Mouse (Mus musculus): ENCODE measurements around the gene Myo7a.
A peak's percentile ranks its signal among the peaks of the same experiment; 100 is the strongest.

Gene Myo7a

DNA sequence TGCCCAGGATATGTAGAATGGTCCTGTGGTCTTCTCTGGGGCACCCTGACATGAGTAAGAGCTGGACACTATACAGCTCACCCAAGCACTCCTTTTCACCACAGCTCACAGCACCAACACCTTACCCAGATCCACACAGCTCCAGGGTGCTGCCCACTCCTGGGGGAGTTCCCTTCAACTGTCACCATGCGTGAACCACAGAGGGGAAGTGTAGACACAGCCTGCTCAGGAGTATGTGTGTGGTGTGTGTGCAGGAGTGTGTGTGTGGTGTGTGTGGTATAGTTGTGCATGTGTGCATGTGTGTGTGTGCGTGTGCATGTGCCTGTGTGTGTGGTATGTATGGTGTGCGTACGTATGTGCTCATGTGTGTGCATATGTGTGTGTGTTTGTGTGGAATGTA lies 23.5 kb downstream of the Myo7a start:
- DNase-seq: no peak

DNA sequence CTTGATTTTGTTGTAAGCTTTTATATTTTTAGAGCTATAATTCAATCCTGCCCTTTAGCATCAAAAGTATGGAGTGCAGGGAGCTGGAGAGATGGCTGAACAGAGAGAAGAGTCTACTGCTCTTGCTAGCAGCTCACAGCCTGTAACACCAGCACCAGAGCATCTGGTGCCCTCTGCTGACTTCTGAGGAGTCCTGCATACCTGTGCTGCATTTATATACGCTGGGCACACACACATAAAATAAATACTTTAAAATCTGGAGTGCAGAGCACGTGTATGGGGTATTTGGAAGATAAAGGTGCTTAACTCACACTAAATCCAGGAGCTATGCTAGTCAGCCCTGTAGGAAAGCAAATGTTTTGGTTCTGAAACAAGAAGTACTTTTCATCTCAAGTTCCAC lies 33.0 kb downstream of the Myo7a start:
- DNase-seq: no peak

GRCm38 (mm10) chr7:98085314-98085713 lies 34.0 kb downstream of the Myo7a start:
- no peak for DNase-seq

DNA sequence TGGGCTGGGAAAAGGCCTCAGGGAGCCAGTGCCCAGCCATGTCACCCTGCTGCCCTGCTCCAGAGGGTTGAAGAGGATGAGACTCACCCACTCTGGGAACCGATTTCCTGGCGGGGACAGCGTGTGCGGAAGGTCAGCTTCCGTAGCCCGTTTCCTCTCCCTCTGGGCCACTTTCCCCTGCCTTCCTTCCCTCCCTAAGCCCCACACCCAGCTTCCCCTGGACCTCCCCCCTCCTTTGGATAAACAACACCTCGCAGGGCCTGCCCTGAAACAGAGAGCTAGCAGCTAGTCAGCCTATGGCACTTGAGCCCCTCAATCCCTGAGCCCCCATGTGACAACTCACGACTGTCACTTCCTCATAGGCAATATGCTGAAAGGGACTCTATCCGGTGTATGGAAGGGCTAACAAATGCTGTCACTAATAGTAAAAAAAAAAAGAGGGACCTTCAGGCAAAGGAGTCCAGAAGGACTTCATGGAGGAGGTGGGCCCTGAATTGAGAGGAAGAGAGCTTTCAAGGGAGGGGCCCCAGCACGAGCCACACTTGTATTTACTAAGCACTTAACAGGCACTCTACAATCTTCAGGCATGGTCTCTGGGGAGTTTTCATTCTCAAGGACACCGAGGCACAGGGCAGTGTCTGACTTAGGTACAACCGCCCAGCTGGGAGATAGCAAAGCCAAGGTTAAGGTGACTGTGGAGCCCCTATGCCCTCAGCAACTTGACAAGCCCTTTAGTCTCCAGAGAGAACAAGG lies 34.6 kb downstream of the Myo7a start:
- no peak for DNase-seq

GRCm38 (mm10) chr7:98082376-98082775 lies 36.9 kb downstream of the Myo7a start:
- DNase-seq: no peak

- no peak for DNase-seq
Measured at GRCm38 (mm10) chr7:98077453-98077852, 41.9 kb downstream of the Myo7a start.

GRCm38 (mm10) chr7:98071620-98072019 lies 47.7 kb downstream of the Myo7a start:
- DNase-seq: peak; percentile 73

DNA sequence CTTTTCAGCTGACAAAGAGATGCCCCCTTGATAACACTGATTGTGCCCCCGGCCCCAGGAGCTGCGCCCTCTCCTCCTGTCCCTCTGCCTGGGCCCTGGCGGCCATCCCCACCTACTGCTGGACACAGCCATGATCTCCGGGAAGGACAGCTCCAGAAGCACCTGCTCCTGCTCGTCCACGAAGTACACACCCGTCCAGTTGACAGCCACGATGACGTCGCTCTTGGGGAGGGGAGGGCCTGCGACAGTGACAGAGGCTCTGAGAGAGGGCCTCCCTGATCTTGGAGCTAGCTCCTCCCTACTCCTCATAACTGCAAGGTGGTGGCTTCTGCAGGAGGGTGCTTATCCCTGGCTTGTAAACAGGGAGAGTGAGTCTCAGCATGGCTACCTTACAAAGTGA lies 53.1 kb downstream of the Myo7a start:
- no peak for DNase-seq

DNA sequence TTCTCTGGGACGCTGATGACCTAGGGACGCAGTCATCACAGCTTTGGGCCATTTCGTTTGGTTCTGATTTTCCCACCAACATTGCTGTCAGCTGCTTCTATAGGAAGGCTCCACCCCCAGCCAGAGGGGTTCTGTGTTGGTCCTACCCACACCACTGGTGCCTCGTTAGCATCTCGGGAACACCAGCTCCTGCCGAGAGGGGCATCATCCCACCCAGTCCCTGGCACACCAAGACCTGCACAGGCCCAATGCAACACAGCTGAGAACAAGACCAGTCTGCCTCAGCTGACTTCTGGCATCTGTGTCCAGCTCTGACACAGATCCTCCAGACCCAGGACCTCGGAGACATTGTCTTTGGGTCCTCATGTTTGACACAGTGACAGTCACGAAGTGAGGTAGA lies 64.4 kb downstream of the Myo7a start:
- DNase-seq: no peak

- DNase-seq: no peak
Measured at GRCm38 (mm10) chr7:98054461-98054860, 64.9 kb downstream of the Myo7a start.

GRCm38 (mm10) chr7:98051980-98052379 lies 67.3 kb downstream of the Myo7a start:
- DNase-seq: peak; percentile 14

DNA sequence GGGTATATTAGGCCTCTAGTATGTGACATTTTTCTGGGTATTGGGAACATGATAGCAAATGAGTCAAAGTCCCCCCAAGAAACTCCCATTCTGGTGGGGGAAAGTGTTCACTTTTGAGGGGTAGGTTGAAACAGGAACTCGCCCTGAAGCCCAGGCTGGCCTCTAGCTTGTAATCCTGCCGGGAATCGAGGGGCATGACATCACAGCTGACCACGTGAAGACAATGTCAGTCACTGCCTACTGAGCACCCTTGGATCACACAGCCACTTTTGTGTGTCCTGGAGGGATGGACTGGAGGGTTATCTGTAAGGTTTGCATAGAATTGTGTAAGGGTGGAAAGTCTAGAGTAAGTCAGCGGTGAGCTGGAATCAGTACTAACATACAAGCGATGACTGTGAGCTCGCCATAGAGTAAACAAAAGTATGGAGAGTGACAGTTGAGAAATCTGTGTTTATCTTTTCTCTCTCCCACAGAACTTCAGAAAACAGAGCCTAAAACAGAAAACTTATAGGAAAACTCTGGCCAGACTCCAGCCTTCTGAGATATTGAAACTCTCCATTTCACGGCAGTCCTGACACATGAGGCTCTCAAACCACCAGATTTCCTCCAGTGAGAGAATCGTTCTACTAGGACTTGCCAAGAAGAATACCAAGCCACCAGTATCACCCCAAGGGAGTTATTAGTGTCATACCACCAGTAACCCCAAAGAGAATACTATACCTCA lies 71.1 kb downstream of the Myo7a start:
- DNase-seq: no peak

GRCm38 (mm10) chr7:98002617-98003016 lies 116.7 kb downstream of the Myo7a start:
- DNase-seq: no peak

Data from cerebellum, adult 9-11 months (tissue).